Mouse (Mus musculus): ENCODE results near the gene Ankrd61. TPM values are rescaled to one million over a fixed set of nuclear protein-coding genes. Genes with fewer than 3 reads are reported as not detected.

Gene Ankrd61
- polyA plus RNA-seq, 1 experiment from 2014 or later = 0.48 TPM

DNA sequence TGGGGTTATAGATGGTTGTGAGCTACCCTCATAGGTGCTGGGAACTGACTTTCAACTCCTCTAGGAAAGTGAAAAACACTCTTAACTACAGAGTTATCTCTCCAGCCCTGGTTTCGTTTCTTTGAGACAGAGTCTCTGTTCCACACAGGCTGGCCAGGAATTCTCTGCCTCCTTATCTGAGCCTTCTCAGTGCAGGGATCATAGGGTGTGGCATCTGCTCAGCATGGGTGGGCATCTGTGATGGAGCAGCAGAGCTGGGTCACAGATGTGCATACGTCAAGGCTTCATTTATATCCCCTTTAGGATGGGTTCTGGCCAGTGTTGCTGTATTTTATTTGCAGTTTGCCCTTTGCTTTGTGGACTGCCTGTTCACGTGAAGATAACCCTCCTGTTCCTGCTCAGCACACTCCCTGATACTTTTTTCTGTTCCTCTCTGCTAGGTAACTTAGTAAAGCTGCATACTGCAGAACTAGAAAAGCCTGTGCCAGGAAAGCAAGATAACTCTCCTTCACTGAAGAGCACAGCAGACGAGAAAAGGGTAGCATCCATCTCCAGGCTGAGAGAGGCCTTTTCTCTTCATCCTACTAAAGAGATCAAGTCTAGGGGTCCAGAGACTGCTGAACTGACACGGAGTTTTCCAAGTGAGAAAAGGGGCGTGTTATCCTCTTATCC, 27.4 kb upstream of the Ankrd61 start:
- no peak for ATAC-seq (ENCODE audit: insufficient number of reproducible peaks, insufficient read depth, low FRiP score, low TSS enrichment, low read depth)

DNA sequence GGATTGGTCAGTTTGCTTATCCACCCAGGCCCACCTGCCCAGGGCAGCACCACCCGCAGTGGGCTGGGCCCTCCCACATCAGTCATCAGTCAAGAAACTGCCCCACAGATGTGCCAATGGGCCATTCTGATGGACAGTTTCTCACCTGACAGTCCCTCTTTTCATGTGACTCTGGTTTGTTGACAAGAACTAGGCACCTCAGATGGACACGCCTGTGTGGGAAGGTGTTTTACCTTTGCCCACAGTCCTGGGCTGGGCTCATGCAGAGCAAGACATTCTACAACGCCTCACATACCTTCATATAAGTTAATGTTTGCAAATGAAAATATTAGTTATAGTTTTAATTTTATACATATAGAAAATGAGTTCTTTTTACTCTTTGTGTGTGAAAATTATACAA, 20.6 kb upstream of the Ankrd61 start:
- ATAC-seq (ENCODE audit: insufficient number of reproducible peaks, insufficient read depth, low FRiP score, low TSS enrichment, low read depth) = no peak
- no peak overlapping the region for H3K27ac ChIP-seq
- no peak overlapping the region for H3K9ac ChIP-seq
- H3K4me2 ChIP-seq = no peak overlapping the region
- peaks cover 63% of the 10 kb centered on the region for H3K36me3 ChIP-seq
- H3K4me3 ChIP-seq = no peak overlapping the region
- no peaks in the 10 kb centered on the region for H3K4me1 ChIP-seq
- no peaks in the 10 kb centered on the region for H3K9me3 ChIP-seq
- H3K27me3 ChIP-seq = no peaks in the 10 kb centered on the region
- WGBS = 95% methylated on average over 3 of the region's 3 CpGs

More for the DNA sequence above, 27.4 kb upstream of the Ankrd61 start:
- 88% methylated on average over 6 of the region's 6 CpGs for WGBS
- H3K27me3 ChIP-seq = no peaks in the 10 kb centered on the region
- no peak overlapping the region for H3K4me2 ChIP-seq
- H3K4me1 ChIP-seq = no peaks in the 10 kb centered on the region
- peaks cover 78% of the 10 kb centered on the region for H3K36me3 ChIP-seq
- H3K9ac ChIP-seq = no peak overlapping the region
- no peak overlapping the region for H3K27ac ChIP-seq
- H3K9me3 ChIP-seq = no peaks in the 10 kb centered on the region
- no peak overlapping the region for H3K4me3 ChIP-seq

DNA sequence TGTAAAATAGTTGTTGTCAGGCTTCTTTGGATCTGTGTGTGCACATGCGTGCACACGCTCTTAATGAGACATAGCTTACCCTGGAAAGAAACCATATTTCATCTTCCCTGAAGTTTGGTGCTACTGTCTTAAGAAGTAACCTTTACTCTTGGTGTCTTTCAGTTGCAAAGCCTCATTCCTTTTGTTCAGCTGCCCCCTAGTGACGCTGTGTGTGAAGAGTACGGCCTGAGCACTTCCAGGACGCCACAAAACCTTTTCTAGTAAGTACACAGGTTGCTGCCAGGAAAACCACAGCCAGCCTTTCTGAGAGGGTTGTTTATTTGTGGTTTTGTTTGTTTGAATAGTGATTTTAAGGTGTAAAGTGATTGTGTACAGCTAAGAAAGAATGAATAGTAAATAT, 19.9 kb upstream of the Ankrd61 start:
- H3K9ac ChIP-seq = no peak overlapping the region
- no peak overlapping the region for H3K4me2 ChIP-seq
- no peak overlapping the region for H3K4me3 ChIP-seq
- WGBS = 52% methylated on average over 5 of the region's 5 CpGs
- peaks cover 56% of the 10 kb centered on the region for H3K36me3 ChIP-seq
- H3K4me1 ChIP-seq = no peaks in the 10 kb centered on the region
- no peaks in the 10 kb centered on the region for H3K27me3 ChIP-seq
- H3K27ac ChIP-seq = no peak overlapping the region
- no peaks in the 10 kb centered on the region for H3K9me3 ChIP-seq
- no peak for ATAC-seq (ENCODE audit: insufficient number of reproducible peaks, insufficient read depth, low FRiP score, low TSS enrichment, low read depth)

DNA sequence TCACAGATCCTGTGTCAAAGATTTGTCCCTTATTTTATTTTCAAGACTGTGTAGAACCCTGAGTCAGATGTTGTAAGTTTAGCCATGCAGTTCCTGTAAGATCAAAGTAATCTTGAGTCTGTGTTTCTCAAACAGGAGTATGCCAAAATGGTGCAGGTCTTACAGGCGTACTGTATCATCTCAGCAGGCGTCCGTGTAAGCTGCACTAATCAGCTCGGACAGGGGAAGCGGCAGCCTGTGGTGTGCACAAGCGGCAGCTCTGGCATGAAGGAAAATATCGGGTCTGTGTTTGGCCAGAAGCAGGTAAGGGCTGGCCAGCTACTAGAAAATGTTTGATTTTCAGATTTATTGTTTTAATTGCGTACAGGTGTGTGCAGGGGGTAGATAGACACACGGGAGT, 18.7 kb upstream of the Ankrd61 start:
- H3K9me3 ChIP-seq = no peaks in the 10 kb centered on the region
- H3K4me1 ChIP-seq = peaks cover under 1% of the 10 kb centered on the region; the same call in 1 of the 2 replicates
- 87% methylated on average over 9 of the region's 9 CpGs for WGBS
- H3K27ac ChIP-seq = no peak overlapping the region
- ATAC-seq (ENCODE audit: insufficient number of reproducible peaks, insufficient read depth, low FRiP score, low TSS enrichment, low read depth) = no peak
- no peak overlapping the region for H3K9ac ChIP-seq
- H3K36me3 ChIP-seq = peaks cover 48% of the 10 kb centered on the region
- H3K27me3 ChIP-seq = no peaks in the 10 kb centered on the region
- H3K4me2 ChIP-seq = no peak overlapping the region
- H3K4me3 ChIP-seq = no peak overlapping the region

DNA sequence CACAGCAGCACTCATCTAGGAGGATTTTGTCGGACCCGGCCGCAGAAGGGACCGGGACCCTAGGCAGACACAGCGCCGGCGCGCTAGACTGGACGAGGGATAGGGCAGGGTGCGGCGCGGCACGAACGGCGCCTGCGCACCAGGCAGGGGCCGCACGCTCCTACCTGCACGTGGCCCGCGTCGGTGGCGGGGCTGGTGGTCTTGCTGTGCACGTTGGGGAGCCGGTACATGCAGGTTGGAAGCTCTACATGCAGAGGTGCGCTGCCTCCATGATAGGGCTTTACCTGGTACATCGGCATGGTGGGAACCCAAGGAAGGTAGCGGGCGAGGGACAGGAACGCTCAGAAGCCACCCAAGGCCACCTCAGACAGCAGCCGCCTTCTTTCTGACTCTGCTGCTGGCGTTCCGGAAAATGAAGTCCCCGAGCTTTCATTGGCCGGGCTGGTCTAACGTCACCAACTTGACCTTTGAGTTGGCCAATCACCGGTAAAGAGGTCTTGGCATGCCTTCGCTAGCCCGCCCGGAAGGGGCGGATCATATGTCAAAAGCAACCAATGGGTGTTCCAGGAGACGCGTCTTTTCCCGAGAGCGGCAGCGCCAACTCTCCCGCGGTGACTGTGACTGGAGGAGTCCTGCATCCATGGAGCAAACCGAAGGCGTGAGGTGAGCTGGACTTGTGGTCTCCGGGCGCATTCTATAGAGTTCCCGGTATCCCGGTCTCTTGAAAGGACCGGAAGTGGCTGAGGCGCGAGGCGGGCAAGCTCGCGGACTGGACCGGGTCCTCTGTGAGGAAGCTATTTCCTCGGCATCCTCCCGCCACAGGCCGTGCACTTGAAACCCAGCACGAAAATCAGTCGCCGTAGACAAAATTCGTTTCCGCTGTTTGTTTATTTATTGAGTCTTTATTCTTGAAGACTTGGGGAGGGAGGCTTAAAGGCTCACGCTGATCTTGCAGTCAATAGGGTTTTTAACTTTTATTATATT, 12.2 kb upstream of the Ankrd61 start, which contains the start of the genes Aimp2 and Pms2:
Gene Aimp2, minus strand, starts transcription at position 431 of the 984 bp plus-strand sequence.
Gene Pms2, plus strand, starts transcription at position 548 of the 984 bp plus-strand sequence.
- peak within 1 kb of the TSS; percentile 84 for H3K27ac ChIP-seq
- peak within 1 kb of the TSS; percentile 76 for H3K4me2 ChIP-seq
- H3K9me3 ChIP-seq = no peaks in the 10 kb centered on the region
- WGBS = under 1% methylated on average over 70 of the region's 70 CpGs
- peak; percentile 99 for ATAC-seq (ENCODE audit: insufficient number of reproducible peaks, insufficient read depth, low FRiP score, low TSS enrichment, low read depth)
- H3K4me3 ChIP-seq = peak within 1 kb of the TSS; percentile 83
- no peaks in the 10 kb centered on the region for H3K27me3 ChIP-seq
- peaks cover 26% of the 10 kb centered on the region for H3K4me1 ChIP-seq
- H3K36me3 ChIP-seq = peaks cover 30% of the 10 kb centered on the region
- peak within 1 kb of the TSS; percentile 74 for H3K9ac ChIP-seq

DNA sequence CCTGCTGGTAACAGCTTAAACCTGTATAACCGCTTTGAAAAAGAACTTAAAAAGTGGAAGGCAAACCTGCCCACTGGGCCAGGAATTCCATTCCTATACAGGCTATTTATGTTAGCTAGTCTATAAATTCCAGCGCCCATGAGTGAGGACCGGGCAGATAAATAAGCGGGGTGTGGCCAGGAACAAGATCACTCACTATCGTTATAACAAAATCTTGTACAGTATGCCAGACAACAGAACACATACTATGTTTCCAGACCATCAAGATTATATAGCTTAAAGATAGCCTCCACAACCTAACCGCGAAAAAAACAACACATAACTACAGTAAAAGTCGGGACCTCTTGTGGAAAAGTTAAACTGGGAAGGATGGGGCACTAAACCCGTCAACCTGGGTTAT, 11.4 kb upstream of the Ankrd61 start:
- H3K36me3 ChIP-seq = peaks cover 33% of the 10 kb centered on the region

DNA sequence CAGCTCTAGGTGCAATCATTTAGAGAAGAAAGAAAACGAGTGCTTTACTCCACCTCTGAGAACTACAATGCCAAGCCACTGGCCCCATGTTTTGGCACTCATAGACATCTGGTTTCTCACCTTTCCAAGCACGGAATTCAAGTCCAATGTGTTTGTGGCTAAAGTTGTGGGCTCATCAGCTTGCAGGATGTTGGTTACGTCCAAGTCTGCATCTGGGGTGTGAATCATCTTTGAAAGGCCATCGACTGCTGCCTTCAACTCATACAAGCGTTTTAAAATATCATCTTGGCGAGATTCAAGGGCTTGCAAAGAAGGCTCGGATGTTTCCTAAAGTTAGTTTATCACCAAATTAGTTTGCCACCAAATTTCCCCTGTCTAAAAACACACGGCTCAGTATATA, 8.9 kb upstream of the Ankrd61 start:
- Histone ChIP-seq H3K27me3 (no peaks in the 10 kb centered on the region), H3K27ac (no peak overlapping the region), H3K9me3 (no peaks in the 10 kb centered on the region), H3K4me3 (no peak overlapping the region), H3K36me3 (peaks cover 53% of the 10 kb centered on the region), H3K9ac (no peak overlapping the region), H3K4me2 (no peak overlapping the region), H3K4me1 (peaks cover 26% of the 10 kb centered on the region)
- ATAC-seq (ENCODE audit: insufficient number of reproducible peaks, insufficient read depth, low FRiP score, low TSS enrichment, low read depth) = no peak
- WGBS = 83% methylated on average over 8 of the region's 8 CpGs

More for the DNA sequence above, 11.4 kb upstream of the Ankrd61 start:
- Histone ChIP-seq H3K4me2 (peak overlapping the region; percentile 76), H3K9me3 (no peaks in the 10 kb centered on the region), H3K9ac (peak overlapping the region; percentile 74), H3K4me3 (peak overlapping the region; percentile 83), H3K27ac (peak overlapping the region; percentile 84), H3K27me3 (no peaks in the 10 kb centered on the region), H3K4me1 (peaks cover 26% of the 10 kb centered on the region)
- no peak for ATAC-seq (ENCODE audit: insufficient number of reproducible peaks, insufficient read depth, low FRiP score, low TSS enrichment, low read depth)
- WGBS = 2% methylated on average over 9 of the region's 9 CpGs

DNA sequence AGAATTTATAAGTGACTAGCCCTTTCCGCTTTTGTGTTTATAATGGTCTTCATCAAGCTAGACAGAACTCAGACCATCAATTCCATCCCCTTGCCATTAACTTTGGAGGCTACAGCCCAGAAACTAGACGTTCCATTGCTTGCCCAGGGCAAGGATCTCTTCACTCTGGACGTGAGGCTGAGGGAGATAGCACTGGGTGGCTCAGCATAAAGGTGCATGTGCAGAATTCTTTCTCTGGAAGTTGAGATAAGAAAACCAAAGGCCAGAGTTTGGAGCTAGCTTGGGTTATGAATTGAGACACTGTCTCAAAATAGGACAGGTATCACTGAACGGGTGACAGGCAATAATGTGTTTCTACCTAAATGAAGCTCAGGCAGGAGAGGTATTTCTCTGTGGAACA, 6.3 kb upstream of the Ankrd61 start:
- no peak for ATAC-seq (ENCODE audit: insufficient number of reproducible peaks, insufficient read depth, low FRiP score, low TSS enrichment, low read depth)
- H3K36me3 ChIP-seq = peaks cover 75% of the 10 kb centered on the region
- 91% methylated on average over 4 of the region's 4 CpGs for WGBS

DNA sequence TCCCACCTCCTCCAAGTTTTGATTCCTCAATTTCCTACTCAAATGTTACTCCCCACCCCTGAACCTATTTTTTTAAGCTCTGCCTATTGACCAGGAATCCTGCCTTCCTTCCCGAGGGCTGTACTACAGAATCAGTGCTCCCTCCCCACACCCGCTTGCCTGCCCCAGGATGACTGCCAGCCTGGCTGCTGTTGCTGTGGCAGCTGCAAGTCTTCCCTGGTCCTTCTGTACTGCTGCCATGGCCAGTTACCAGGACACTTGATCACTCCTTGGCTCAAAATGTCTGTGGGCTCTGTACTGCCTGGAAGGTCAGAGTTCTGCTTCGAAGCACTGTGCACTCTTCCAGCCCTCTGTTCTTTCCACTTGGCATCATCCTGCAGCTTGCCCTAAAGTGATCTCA, 4.6 kb upstream of the Ankrd61 start:
- no peak overlapping the region for H3K27ac ChIP-seq
- no peaks in the 10 kb centered on the region for H3K9me3 ChIP-seq
- no peak overlapping the region for H3K4me2 ChIP-seq
- no peak for ATAC-seq (ENCODE audit: insufficient number of reproducible peaks, insufficient read depth, low FRiP score, low TSS enrichment, low read depth)
- no peaks in the 10 kb centered on the region for H3K27me3 ChIP-seq
- H3K4me3 ChIP-seq = no peak overlapping the region
- H3K4me1 ChIP-seq = no peaks in the 10 kb centered on the region
- peaks cover 88% of the 10 kb centered on the region for H3K36me3 ChIP-seq
- 75% methylated on average over 3 of the region's 3 CpGs for WGBS
- no peak overlapping the region for H3K9ac ChIP-seq

More for the DNA sequence above, 6.3 kb upstream of the Ankrd61 start:
- Histone ChIP-seq H3K27me3 (no peaks in the 10 kb centered on the region), H3K27ac (no peak overlapping the region), H3K9ac (no peak overlapping the region), H3K4me1 (peaks cover 16% of the 10 kb centered on the region), H3K4me3 (no peak overlapping the region), H3K9me3 (no peaks in the 10 kb centered on the region), H3K4me2 (no peak overlapping the region)

DNA sequence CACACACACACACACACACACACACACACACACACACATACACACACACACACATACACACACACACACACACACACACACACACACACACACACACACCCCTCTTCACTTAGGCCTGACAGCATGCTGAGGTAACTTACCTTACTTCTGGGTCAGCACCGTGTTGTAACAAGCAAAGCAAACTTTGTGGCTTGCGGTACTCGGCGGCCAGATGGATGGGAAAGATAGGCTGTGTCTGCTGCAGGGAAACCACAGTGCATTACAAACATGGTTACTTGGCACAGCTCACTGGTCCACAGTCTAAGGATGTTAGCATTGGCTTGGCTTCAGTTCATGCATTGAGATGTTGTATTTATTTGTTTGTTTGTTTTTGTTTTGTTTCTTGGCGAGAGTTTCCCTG, 4.1 kb downstream of the Ankrd61 start:
- Histone ChIP-seq H3K36me3 (peaks cover 78% of the 10 kb centered on the region), H3K27ac (no peak overlapping the region), H3K9me3 (no peaks in the 10 kb centered on the region), H3K4me1 (no peaks in the 10 kb centered on the region), H3K9ac (no peak overlapping the region), H3K27me3 (no peaks in the 10 kb centered on the region), H3K4me2 (no peak overlapping the region), H3K4me3 (no peak overlapping the region)
- 70% methylated on average over 5 of the region's 5 CpGs for WGBS
- no peak for ATAC-seq (ENCODE audit: insufficient number of reproducible peaks, insufficient read depth, low FRiP score, low TSS enrichment, low read depth)

DNA sequence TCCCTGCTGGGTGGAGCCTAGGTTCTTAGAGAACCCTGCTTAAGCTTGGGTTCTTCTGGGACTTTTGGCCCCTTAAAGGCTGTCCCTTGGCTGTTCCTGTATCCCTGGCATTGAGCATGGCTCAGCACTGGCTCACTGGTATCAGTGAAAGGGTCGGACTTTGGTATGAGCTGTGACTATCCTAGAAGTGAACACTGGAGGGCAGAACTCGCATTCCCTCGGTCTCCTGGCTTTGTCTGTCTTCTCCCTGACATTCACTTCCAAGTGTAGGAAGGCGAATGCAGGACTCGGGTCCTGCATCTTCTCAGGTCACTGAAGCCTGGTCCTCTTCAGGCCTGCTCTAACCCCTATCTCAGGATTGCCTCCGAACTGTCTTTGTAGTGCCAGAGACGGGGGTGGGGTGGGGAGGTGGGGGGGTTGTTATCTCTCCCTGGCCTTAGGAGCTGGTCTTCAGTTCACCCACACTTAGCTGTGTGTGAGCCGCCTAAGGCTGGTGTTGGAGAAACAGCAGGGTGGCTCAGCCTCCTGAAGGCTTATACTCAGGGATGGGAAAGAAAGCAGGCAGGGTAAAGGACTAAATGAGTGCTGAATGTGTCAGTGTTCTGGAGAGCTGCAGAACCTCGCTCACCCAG, 5.1 kb downstream of the Ankrd61 start:
- 73% methylated on average over 9 of the region's 9 CpGs for WGBS

More for the DNA sequence above, 5.1 kb downstream of the Ankrd61 start:
- no peaks in the 10 kb centered on the region for H3K4me1 ChIP-seq
- peaks cover 78% of the 10 kb centered on the region for H3K36me3 ChIP-seq
- no peak for ATAC-seq (ENCODE audit: insufficient number of reproducible peaks, insufficient read depth, low FRiP score, low TSS enrichment, low read depth)
- H3K4me3 ChIP-seq = no peak overlapping the region
- no peaks in the 10 kb centered on the region for H3K9me3 ChIP-seq
- no peaks in the 10 kb centered on the region for H3K27me3 ChIP-seq
- no peak overlapping the region for H3K9ac ChIP-seq
- H3K4me2 ChIP-seq = no peak overlapping the region
- no peak overlapping the region for H3K27ac ChIP-seq

Measured in embryonic facial prominence, embryonic 13.5 days (tissue).